Mouse (Mus musculus) brain, embryonic 18.5 days (tissue): ENCODE data around the gene Gm20388.

ENCODE experiments used
- DNase-seq: peaks from one replicate; pipeline ENCODE4 v3.0.0-alpha.2; 2012; ENCODE audit warnings: low read depth, low spot score

Gm20388 gene

DNA sequence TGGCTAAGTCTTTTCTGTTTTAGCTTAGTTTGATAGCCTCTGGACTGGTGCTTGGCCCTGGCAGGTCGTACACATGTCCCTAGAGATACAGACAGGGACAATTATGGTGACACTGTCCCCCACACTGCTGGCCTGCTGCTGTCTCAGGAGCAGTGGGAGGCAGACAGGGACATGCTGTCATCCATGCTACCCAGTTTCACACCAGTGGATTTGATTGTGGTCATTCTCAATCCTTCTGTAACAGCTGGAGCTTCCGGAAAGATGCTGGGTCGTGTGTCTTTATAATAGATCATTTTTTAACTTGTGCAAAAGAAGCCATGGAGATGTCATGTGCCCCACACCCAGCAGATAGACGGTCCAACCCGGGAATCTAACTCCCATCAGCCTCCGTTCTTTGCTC, 2334.5 kb downstream of the Gm20388 start:
- DNase-seq: no peak

DNA sequence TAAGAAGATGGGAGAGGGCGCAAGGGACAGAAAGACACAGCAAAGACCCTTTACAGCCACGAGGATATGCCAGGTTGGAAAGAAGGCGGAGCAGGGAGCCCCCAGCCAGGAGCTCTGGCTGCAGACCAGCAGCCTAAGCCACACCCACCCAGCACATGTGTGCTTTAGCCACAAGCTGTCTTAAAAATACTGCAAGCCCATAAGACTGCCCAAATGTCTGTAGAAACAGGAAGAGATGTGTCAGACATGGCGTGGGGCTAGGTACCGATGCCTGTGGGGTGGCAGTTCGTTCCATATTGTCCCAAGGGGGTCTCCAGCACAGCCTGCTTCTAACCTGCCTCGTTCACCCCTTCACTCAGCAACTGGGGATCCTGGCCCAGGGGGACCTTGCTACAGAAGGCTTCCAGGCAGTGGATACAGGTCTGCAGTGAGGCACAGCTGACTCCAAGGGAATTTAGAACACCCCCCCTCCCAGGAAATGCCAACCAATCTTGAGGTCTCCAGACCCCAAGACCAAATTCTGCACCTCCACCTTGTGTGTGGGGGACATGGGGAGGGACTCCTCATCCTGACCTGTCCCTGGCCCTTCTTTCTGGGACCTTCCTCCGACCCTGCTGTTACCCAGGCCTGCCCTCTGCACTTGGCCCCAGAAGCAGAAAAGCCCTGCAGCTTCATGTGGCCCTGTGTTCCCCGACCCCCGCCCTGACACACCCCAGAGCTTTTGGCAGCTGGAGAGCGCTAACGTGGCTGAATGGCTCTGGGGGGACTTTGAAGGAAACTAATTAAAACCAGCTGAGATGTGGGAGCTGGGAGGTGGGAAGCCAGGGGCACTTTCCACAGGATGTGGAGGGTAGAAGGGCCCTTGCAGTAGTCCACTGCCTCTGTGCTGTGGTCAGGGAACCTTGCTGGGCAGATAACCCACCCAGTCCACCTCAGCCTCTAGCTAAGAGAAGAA, 2335.9 kb downstream of the Gm20388 start:
- DNase-seq: no peak

DNA sequence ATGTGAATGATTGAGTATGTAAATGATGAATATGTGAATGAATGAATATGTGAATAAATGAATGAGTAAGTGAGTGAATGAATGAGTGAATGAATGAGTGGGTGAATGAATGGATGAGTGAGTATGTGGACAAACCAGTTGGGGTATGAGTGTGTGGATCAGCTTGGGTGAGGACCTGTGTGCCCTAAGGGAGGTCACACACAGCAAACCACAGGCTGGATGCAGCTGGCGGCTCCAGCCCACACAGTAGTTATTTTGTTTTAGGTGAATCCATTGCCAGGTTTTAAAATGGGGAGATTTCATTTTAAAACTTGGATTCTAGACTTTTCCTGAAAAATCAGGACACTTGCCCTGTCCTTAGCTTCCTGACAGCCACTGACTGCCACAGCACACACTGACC, 2341.1 kb downstream of the Gm20388 start:
- DNase-seq: no peak

DNA sequence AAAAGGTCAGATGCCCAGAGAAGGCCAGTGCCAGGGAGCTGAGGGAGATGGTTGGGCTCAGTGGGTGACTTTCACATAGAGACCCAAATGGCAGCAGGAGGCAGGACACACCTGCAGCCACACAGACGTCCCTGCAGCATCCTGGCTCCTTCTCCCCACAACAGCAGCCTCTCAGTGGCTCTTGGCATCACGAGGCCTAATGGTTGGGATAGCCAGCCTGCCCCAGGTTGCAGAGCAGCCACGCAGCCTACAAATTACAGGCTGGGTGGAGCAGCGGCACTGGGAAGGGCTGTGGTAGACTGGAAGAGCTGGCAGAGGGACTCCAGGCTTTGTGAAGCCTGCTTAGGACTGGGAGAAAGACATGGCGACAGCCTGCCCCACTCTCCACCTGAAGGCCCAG, 2341.7 kb downstream of the Gm20388 start:
- DNase-seq: no peak

DNA sequence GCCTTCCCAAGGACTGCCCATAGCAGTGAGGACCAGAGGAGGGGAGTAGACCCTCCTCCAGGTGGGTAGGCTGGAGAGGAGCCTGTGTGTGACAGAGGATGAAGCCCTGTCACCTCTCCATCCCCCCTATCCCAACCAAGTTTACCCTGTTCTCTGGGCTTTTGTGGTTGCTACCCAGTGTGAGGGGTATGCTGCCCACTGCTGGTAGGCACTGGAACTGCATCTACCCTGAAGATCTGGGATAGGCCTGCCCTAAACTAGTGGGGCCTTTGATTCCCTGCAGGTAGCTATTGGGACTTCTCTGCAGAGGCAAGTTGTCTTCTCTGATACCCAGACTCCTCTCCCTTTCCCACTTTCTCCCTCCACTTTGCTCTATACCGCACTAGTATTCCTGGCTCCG, 2348.7 kb downstream of the Gm20388 start:
- no peak for DNase-seq

DNA sequence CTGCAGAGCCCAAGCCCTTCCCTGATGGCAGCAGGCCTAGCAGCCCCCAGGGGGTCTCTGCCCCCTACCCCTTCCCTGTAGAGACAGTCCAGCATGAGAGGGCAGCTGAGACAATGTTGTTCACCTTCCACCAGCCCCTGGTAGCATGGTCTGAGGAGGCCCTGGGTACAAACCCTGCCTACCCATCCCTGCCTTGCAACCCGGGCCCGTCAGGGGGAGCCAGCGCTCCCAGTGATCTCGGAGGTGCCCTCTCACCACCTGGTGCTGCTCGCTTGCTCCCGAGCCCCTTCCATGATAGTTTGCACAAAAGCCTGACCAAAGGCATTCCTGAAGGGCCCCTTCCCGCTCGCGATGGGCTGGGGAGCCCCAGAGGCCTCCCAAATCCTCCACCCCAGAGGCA, 2350.1 kb downstream of the Gm20388 start:
- no peak for DNase-seq

DNA sequence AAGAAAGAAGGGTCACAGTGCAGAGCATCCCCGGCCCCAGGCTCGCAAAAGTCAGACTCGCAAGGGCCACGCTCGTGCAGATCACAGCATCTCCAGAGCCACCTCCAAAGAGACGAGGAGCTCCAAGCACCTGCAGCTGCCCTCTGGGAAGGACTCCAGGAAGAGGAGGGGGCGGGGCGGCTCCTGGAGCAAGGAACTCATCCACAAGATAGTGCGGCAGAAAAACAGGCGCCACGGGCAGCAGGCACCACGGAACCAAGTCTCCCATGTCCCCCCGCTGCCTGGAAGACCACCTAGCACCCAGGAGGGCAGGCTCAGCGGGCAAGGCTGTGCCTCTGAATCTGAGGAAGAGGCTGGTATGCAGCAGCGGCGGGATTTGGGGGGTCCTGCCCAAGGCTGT, 2352.2 kb downstream of the Gm20388 start:
- DNase-seq: no peak

DNA sequence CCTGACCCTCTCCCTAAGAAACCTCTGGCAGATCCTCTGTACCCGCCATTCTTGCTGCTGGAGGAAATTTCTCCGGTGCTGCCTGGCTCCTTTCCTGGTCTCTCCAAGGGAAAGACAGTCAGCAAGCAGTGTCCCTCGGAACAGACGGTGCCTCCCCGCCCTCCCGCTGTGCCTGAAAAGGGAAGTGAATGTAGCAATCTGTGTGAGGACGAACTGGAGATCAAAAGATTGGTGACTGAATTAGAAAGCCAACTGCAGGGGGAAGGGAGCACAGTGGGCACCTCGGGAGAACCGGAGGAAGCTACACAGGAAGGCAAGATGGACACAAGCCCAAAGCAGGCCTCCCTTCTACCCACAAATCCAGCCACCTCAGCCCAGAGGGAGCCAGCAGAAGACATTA, 2353.6 kb downstream of the Gm20388 start:
- DNase-seq: no peak

DNA sequence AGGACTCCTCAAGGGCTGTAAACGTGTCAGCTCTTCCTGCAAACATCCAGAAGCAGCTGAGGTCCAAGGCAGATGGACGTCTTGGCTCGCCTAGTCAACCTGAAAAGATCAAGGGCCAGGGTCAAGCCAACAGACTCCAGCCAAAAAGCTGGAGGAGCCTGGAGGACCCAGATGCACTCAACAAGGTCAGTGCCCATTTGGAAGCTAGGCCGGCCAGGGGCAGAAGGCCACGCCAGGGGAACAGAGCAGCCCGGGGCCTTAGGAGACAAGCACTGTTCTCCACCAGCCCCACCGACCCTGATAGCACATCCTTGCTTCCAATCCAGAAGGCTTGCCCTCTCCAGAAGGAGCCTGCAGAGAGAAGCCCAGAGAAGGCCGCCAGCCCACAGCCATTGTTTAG, 2354.9 kb downstream of the Gm20388 start:
- no peak for DNase-seq

DNA sequence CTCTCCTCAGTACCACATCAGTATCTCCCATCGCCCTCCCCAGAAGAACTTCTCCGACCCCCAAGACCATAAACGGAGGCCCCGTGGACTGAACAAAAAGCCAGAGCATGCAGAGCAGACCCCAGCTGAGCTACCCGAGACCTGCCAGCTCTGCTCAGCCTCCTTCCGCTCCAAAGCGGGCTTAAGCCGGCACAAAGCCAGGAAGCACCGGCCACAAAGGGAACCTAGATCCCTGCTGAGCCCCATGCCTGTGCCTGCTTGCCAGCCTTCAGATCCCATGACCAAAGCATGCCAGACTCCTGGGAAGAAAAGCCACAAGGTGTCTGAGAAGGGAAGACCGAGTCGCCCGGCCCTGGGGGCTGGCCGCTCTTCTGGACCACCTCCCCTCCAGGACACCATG, 2356.2 kb downstream of the Gm20388 start:
- DNase-seq: no peak

DNA sequence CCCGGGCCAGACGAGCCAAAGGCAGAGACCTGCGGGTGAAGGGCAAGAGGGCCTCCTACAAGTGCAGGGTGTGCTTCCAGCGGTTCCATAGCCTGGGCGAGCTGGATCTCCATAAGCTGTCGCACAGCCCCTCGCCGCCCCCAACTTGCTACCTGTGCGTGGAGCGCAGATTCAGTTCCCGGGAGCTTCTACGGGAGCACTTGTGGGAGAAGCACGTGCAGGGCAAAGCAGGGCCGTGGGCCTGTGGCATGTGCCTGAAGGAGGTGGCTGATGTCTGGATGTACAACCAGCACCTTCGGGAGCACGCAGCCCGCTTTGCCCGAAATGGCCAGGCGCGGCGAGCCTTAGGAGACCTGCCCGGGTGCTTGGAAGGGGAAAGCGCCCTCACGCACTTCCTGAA, 2358.2 kb downstream of the Gm20388 start:
- no peak for DNase-seq

DNA sequence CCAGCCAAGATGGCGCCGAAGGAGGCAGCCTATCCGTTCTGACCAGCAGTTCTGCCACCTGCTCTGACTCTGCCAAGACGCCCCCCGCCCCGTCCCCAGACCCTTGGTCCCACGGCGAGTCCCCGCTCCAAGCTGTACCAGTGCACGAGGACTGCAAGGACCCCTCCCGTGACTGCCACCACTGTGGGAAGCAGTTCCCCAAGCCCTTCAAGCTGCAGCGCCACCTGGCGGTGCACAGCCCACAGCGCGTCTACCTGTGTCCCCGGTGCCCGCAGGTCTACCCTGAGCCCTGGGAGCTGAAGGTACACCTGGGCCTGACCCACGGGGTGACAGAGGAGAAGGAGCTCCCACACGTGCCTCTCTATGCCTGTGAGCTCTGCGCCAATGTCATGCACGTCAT, 2358.8 kb downstream of the Gm20388 start:
- peak; percentile 20 for DNase-seq

DNA sequence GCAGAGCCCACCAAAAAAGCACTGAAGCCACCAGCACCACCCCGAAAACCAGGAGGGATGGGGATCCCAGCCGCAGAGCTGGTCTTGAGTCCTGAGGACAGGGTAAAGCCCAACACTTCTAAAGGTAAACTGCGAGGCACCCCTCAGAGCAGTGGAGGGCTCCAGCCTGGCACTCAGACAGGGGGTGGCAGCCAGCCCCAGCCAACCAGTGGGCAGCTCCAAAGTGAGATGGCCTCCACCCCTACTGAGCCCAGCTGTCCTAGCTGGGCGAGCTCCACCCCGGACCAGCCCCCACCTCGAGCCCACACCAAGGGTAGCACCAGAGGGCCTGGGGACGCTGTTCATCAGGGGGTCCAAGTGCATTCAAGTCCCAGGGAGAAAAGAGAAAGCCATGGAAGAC, 2359.9 kb downstream of the Gm20388 start:
- DNase-seq: no peak

DNA sequence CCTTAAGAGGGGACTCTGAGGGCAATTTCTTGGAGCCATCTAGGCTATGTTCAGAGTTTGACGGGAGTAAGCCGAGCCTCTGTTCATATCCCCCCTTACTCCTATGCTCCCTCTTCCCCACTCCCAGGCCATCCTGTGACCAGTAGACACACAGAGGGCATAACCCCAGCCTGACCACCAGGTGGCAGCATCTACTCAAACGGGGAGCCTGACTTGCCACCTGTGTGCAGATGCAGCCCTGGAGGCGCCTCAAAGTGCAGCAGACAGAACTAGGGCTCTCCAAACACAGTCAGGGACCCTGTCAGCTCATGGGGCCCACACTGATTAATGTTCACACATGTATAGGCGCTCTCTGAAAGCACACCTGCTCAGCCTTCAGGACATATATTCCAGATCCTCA, 2362.5 kb downstream of the Gm20388 start:
- DNase-seq: no peak

DNA sequence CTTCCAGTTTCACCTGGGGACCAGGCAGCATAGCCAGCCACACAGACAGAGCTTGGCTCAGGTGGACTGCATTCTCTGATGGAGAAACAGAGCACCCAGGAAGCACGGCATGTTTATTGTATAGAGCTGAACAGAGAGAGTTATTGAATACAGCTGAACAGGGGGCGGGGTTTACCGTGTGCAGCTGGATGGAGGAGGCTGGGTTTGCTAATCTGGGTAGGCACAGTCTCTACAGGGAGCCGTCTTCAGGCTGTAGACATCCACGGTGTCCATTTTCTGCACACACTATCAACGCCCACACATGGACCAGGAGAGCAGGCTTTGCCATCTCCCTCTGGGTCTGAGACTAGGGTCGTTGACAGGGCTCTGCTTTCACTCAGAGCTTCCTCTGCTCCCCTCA, 2363.2 kb downstream of the Gm20388 start:
- no peak for DNase-seq

DNA sequence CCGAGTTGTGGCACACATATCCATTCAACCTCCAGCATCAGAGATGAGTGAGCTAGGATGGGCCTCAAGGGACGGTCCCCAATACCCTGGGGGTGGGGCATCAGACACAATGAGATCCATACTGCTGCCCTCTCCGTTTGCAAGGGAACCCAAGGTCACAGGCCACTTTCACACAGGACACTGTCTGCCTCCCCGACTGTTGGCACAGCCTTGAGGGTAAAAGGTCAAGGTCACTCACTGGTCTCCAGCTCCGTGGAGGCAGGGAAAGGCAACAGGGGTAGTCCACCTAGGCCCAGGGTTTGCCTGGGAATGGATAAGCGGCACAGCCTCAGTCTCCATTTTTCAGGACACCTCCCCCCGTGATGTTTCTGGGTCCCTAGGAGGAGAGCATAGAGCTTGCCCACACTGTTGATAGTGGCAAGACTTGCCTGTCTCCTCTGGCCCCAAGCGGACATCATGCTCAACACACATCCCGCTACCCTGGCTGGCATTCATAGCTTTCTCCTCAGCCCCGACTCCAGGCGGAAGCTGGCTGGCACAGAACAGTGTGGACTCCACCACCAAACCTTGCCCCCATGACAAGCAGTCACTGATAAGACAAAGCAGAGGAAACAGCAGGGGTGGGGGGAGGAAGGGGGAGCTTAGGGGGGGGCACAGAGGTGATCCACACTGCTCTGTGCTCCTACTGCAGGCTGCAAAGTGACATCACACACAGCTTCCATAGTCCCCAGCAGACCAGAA, 2364.2 kb downstream of the Gm20388 start:
- no peak for DNase-seq

DNA sequence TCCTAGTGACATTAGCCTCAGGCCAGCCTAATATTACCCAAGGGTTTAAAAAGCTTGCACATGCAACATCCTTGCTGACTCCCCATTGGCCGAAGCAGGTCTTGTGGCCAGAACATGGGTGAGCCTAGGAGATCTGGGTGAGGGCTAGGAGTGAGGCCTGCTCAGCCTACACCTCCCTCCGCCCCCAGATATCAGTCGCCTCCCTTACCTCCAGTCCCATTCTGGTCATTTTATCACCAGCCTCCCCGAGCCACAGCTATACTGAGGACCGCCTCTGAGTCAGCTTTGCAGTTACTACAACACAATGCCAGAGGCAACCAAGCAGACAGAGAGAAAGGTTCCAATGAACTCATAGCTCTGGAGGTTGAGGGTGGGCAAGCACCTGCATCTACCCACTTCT, 2365.7 kb downstream of the Gm20388 start:
- DNase-seq: no peak

DNA sequence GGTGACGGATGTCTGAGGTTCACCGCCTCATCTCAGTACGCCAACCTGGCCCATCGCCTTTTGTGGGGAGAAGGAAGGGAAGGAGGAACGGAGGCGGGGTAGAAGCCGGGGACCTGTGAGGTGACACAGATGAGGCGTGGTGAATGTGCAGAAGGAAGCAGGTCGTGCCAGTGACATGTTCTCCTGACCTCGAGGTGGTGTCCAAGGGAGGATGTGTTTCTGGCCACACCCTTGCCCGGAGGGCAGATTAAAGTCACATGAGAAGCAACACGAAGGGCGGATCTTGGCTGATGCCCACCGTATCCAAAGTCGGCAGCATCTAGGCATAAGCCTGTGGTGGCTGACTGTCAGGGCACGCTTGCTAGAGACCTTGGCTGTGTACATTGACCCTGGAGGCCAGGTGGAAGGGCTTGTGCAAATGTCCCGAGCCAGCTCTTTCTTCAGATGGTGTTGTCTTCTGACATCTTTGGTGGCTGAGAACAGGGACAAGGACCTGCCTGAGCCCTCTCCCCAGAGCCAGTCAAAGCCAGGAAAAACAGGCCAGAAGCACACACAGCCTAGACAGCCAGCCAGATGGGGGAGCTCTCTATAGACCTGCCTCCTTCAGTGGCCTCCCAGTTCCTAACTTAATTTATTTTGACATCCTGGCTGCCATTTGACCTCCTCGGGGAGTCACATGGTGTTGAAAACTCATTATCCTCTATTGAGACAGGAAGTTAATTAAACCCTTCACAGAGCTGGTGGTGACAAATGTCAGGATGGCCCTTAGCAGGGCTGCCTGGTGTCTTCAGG, 2366.8 kb downstream of the Gm20388 start:
- no peak for DNase-seq

DNA sequence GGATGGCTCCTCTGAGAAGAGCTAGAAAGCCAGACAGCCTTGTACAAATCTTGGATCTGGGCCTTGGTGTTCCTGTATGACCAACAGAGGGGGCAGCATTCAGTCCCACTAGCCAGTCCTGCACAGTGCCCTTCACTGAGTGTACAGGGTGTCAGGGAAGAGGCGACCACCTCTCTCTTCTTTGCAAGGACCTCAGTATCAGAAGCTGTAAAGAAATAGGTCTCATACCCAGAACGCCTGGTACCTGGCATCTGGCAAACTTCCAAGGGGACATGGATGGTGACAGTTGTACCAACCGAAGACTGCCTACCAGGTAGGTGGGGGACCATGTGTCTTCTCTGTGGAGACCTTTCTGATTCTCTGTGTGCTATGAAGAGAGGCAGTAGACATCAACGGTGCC, 2369.5 kb downstream of the Gm20388 start:
- DNase-seq: no peak

DNA sequence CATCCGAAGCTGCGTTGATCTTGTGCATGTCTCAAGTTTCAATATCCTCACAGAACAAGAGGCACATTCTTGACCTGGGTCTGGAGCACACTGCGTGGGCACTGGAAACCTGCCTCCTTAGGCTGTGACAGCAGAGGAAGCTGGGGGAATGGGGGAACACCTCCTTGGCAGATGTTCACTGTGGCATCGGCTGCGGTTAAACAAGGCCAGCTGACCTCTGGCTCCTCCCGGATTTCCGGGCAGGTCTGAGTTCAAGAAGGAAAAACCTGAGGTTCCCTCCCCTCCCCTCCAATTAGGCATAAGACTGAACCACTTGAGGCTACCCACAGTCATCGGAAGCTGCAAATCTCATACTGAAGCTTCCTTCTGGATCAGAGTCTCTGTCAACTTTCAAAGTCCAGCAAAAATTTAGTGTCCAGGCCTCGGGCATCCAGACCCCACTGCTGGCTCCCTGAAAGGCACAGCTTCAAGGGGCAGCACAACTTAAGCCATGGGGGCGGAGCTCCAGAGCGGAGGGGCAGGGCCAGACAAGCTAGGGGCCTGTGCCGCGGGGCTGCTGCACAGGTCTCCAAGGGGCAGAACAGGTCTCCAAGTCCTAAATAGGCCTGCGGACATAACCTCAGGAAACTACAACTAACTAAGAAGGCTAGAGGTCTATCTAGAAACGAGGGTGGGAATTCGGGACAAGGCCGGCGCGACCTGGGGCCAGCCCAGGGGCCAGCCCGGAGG, 2370.1 kb downstream of the Gm20388 start:
- no peak for DNase-seq

DNA sequence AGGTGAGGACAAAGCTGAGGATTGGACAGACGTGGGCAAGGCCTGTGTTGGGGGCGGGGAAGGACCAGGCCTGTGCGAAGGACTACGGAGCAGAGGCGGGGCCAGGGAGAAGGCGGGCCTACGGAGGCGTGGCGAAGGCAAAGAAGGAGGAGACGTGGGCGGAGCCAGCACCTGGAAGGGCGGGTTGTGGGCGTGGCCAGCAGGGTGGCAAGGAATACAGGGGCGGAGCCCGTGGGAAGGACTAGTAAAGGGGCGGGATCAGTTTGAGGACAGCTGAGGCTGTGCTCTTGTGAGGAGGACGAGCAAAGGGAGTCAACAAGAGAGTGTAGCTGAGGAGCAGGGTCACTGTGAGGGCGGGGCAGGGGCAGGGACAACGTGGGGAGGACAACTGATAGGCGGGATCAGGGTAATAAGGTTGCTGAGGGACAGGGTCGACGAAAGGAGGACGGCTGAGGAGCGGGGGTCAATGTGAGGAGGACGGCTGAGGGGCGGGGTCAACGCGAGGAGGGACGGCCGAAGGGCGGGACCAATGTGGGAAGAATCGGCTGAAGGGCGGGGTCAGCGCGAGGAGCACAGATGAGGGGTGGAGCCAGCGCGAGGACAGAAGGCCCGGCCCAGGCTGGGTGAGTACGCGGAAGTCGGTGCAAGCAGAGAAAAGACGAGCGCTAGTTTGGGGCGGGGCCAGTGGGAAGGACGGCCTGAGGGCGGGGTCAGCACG, 2370.8 kb downstream of the Gm20388 start:
- peak; percentile 92 for DNase-seq
